Mouse (Mus musculus) regulatory T cell (primary cell): ENCODE results near the gene Zfp866.

Experiments used
- in situ Hi-C: fragments of 300-600 bp; cut with MboI, MseI; formaldehyde crosslinking; loops from one replicate; pipeline ENCODE4 v1.15.1; 2025; ENCODE audit warnings: high pct_unique_total_duplicates

Gene Zfp866

GRCm38 (mm10) chr8:69797661-69798060, 6.7 kb upstream of the Zfp866 start:
- in situ Hi-C loops = no loop called here

GRCm38 (mm10) chr8:69796721-69797345, 5.9 kb upstream of the Zfp866 start:
- in situ Hi-C loops = no loop called here

GRCm38 (mm10) chr8:69794901-69795300, 3.9 kb upstream of the Zfp866 start:
- in situ Hi-C loops = no loop called here

GRCm38 (mm10) chr8:69794096-69794495, 3.1 kb upstream of the Zfp866 start:
- in situ Hi-C loops = no loop called here

GRCm38 (mm10) chr8:69793666-69794065, 2.7 kb upstream of the Zfp866 start:
- in situ Hi-C loops = no loop called here

GRCm38 (mm10) chr8:69791415-69792068, 564 bp upstream of the Zfp866 start:
- in situ Hi-C loops = no loop called here

DNA sequence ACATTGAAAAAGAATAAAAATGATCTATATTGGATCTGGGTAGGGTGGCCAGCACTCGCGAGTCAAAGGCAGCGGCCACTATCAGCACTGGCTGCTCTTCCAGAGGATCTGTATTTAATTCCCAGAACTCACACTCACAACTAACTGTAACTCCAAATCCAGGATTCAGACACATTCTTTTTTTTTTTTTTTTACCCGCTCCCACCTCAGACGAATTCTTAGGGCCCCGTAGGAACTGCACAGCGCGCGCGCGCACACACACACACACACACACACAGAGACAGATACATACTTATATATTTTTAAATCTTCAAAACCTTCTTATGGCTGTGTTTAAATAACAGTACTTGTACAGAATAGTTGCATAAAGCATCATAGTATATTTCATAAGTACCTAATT, 614 bp downstream of the Zfp866 start:
- in situ Hi-C loops = no loop called here

DNA sequence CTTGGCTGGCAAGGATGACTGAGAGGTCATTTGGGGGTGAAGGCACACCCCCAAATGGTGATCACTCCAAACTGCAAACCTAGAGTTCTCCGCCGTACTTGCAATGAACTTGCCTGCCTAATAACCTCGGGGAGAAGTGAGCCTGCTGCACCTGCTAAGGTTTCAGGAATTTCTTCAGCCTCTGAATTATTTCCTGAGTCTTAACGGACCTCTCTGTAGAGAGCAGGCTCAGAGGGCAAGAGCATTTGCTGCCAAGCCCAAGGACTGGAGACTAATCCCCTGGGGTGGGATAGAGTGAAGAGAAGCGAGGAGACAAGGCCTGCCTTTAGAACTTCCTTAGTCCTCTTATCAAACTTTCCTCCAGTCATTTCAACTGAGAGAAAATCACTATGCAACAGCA, 1.2 kb downstream of the Zfp866 start:
- in situ Hi-C loops = no loop called here

DNA sequence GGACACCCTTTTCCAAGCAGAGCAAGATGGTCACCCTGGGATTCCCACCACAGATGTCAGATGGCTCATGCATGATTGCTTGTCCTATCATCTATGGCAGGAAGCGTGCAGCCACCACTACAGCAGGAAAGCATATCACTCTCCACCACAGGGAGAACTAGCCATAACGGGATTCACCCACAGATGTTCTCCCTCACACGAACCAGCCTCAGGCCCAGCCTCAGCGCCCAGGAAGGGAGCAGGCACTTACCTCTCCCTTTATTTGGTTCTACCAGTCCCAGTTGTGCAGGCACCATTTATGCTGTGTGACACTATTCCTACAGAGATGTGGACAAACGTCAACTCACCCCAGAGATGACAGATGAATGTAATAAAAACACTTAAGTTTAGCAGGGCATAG, 1.9 kb downstream of the Zfp866 start:
- in situ Hi-C loops = no loop called here

GRCm38 (mm10) chr8:69777111-69777510, 13.9 kb downstream of the Zfp866 start:
- in situ Hi-C loops = no loop called here

- in situ Hi-C loops = no loop called here
Observed at GRCm38 (mm10) chr8:69775149-69775534, 15.8 kb downstream of the Zfp866 start.

- in situ Hi-C loops = no loop called here
Observed at GRCm38 (mm10) chr8:69774503-69775148, 16.4 kb downstream of the Zfp866 start, which contains the start of gene Gm20422. Gene Gm20422, minus strand, starts transcription at chr8:69774886.

DNA sequence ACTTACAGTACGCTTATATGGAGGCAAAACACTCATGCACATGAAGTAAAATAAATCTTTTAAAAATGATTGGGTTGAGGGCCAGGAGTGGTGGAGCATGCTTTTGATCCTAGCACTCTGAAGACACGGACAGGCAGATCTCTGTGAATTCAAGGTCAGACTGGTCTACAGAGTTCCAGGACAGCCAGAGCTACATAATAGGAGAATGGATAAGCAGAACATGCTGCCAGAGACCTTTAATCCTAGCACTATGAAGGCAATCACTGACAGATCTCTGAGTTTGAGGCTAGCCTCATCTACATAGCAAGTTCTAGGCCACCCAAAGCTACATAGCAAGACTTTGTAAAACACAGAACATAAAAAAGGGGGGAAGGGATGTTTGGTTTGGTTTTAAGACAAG, 18.9 kb downstream of the Zfp866 start:
- in situ Hi-C loops = no loop called here

- in situ Hi-C loops = no loop called here
Observed at GRCm38 (mm10) chr8:69771221-69771620, 19.8 kb downstream of the Zfp866 start.

DNA sequence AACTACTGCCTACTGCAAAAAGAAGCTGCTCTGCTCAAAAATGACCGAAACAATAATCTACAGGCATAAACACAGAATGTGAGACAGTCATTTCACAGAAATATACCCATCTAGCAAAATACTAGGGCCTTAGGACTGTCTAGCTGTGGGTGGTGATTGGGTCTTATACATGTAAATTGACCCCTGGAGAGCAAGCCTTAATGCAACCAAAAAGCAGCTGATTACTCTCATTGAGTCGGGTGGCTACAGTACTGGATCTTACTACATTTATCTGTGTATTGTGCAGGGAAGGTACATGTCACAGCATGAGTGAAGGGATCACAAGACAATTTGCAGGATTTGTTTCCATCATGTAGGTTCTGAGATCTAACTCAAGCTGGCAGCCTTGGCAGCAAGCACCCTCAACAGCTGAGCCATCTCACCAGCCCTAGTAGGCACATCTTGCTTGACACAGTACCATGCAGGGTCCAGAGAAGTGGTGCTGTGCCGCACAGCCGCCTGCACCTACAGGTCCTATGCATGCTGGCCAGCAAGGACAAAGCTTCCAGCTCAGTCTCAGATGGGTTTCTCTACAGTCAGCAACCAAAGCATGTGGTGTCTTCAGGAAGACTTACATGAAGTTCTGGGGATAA, 29.0 kb downstream of the Zfp866 start:
- in situ Hi-C loops = no loop called here

- in situ Hi-C loops = no loop called here
Observed at GRCm38 (mm10) chr8:69758316-69758715, 32.7 kb downstream of the Zfp866 start.

DNA sequence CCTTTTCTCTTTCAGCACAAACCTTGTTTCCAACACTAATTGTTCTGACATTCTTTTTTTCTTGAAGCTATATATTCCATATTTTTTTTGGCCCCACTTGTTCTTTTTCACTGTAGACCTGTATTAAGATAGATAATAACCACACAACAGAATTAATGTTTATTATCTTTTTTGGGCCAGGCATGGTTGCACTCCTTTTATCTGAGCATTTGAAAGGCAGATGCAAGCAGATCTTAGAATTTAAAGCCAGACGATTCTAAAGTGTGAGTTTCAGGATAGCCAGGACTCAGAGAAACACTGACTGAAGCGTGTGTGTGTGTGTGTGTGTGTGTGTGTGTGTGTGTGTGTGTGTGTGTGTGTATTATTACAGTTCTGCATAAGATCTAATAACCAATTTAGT, 38.5 kb downstream of the Zfp866 start:
- in situ Hi-C loops = no loop called here

GRCm38 (mm10) chr8:69749544-69750454, 41.2 kb downstream of the Zfp866 start, which contains the start of gene Zfp963:
Gene Zfp963, minus strand, starts transcription at chr8:69749970.
- in situ Hi-C loops = no loop called here

DNA sequence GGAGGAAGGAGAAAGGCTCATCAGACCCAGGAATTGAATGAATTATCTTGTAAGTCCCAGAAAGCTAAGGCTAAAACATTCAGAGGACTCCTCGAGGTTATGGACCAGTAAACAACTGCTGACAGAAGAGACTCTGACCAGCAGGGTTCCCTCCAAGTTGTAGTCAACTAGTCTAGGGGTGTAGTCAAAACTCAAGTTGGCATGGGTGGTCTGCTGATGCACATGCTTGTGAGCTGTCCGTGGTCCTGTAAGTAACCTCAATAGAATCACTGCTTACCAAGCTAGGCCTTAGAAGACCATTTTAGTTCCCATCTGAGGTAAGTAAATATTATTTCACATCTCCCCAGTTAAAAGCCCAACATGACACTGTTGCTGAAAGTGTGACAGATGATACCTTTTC, 49.7 kb downstream of the Zfp866 start:
- in situ Hi-C loops = no loop called here

- in situ Hi-C loops = no loop called here
Observed at GRCm38 (mm10) chr8:69740763-69741162, 50.2 kb downstream of the Zfp866 start.

DNA sequence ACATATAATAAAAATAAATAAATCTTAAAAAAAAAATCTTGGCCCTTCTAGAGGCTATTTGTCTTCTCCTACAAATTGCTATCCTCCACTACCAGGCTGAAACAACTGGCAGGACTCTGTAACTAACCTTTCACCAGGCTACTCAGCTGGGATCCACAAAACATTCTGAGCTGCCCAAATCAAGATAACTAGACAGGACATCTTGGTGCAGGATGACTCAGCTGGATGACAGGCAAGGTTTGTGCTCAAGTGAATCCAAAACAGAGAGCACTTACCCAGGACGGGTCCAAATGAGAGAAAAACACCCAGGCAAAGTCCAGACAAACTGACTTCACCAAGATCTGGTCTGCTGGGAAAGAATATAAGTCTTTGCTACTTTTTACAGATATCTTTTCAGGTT, 55.5 kb downstream of the Zfp866 start:
- in situ Hi-C loops = no loop called here
